Mouse (Mus musculus) layer of hippocampus, adult 8-10 months (tissue): ENCODE results near the gene Rps27rt. TPM values are rescaled to one million over a fixed set of nuclear protein-coding genes. Genes with fewer than 3 reads are reported as not detected.
"Not testable (repeated sequence)": the region's sequence is repeated elsewhere in the genome, so short reads cannot be mapped to it uniquely, and the experiment has no call there.

Experiments
- DNase-seq, 2 experiments: peaks; one replicate each; pipeline ENCODE4 v3.0.0; 2022; ENCODE audit warnings: low spot score in 2 of 2
- total RNA-seq, 4 experiments: library from RNA; stranded (reverse); gene quantifications; 2 replicates each; pipeline ENCODE4 v1.2.4; 2022

Gene Rps27rt
- total RNA-seq, 4 experiments from 2014 or later = 12.1 to 53.7 (median 21.9) TPM

GRCm38 (mm10) chr9:114985741-114986140 lies 3.2 kb upstream of the Rps27rt start:
- no peak for DNase-seq

- no peak for DNase-seq
Measured at GRCm38 (mm10) chr9:114979969-114980368, 2.6 kb downstream of the Rps27rt start.

GRCm38 (mm10) chr9:114978281-114979111 lies 4.0 kb downstream of the Rps27rt start, which contains the start of gene Osbpl10:
Gene Osbpl10, plus strand, starts transcription at chr9:114978569.
- DNase-seq = peak; percentile 52 to 80

GRCm38 (mm10) chr9:114977461-114978280 lies 4.9 kb downstream of the Rps27rt start:
- peak in 1 of 2 experiments; percentile 32 for DNase-seq

GRCm38 (mm10) chr9:114966286-114966685 lies 16.3 kb downstream of the Rps27rt start:
- DNase-seq = not testable (repeated sequence)

- DNase-seq = no peak
Measured at GRCm38 (mm10) chr9:114964093-114964492, 18.4 kb downstream of the Rps27rt start.

GRCm38 (mm10) chr9:114960844-114961243 lies 21.7 kb downstream of the Rps27rt start:
- DNase-seq = no peak

GRCm38 (mm10) chr9:114960043-114960789 lies 22.3 kb downstream of the Rps27rt start:
- DNase-seq = no peak

GRCm38 (mm10) chr9:114956945-114957344 lies 25.6 kb downstream of the Rps27rt start:
- DNase-seq = no peak

GRCm38 (mm10) chr9:114955340-114955739 lies 27.2 kb downstream of the Rps27rt start:
- no peak for DNase-seq

GRCm38 (mm10) chr9:114952866-114953265 lies 29.7 kb downstream of the Rps27rt start:
- no peak for DNase-seq

GRCm38 (mm10) chr9:114948395-114948794 lies 34.1 kb downstream of the Rps27rt start:
- DNase-seq = no peak

- no peak for DNase-seq
Measured at GRCm38 (mm10) chr9:114945576-114945975, 37.0 kb downstream of the Rps27rt start.

- no peak for DNase-seq
Measured at GRCm38 (mm10) chr9:114944642-114945041, 37.9 kb downstream of the Rps27rt start.

GRCm38 (mm10) chr9:114936687-114937086 lies 45.9 kb downstream of the Rps27rt start:
- DNase-seq = no peak

GRCm38 (mm10) chr9:114935321-114935720 lies 47.2 kb downstream of the Rps27rt start:
- no peak for DNase-seq

GRCm38 (mm10) chr9:114934231-114934630 lies 48.3 kb downstream of the Rps27rt start:
- DNase-seq = no peak

GRCm38 (mm10) chr9:114933723-114934171 lies 48.8 kb downstream of the Rps27rt start, which contains the start of gene Gpd1l:
Gene Gpd1l, minus strand, starts transcription at chr9:114933987.
- peak; percentile 93 to 95 for DNase-seq

- no peak for DNase-seq
Measured at GRCm38 (mm10) chr9:114933037-114933722, 49.4 kb downstream of the Rps27rt start.

GRCm38 (mm10) chr9:114932607-114933006 lies 49.9 kb downstream of the Rps27rt start:
- no peak for DNase-seq
